Mouse (Mus musculus) forebrain, embryonic 13.5 days (tissue): ENCODE data around the gene Pax1. TPM values are rescaled to one million over a fixed set of nuclear protein-coding genes. Genes with fewer than 3 reads are reported as not detected.

Experiments
- ATAC-seq: fragments of 200-750 bp; cut with Nextera tagmentation; 2 replicates; pipeline ENCODE4 v1.8.0; 2017
- H3K27ac ChIP-seq: fragments of 300-500 bp; sonication (generic); 2 replicates; pipeline ENCODE4 v1.5.1; 2015; ENCODE audit warnings: inconsistent platforms, mild to moderate bottlenecking, moderate library complexity
- H3K27me3 ChIP-seq: fragments of 300-500 bp; sonication (generic); 2 replicates; pipeline ENCODE4 v1.6.1; 2015; ENCODE audit warnings: mild to moderate bottlenecking, inconsistent platforms
- H3K36me3 ChIP-seq: fragments of 300-500 bp; sonication (generic); 2 replicates; pipeline ENCODE4 v1.6.1; 2015; ENCODE audit warnings: mild to moderate bottlenecking, inconsistent platforms; ENCODE audit not compliant: poor library complexity, severe bottlenecking
- H3K4me1 ChIP-seq: fragments of 300-500 bp; sonication (generic); 2 replicates; pipeline ENCODE4 v1.6.1; 2015; ENCODE audit warnings: inconsistent platforms
- H3K4me2 ChIP-seq: fragments of 300-500 bp; sonication (generic); 2 replicates; pipeline ENCODE4 v1.6.1; 2015; ENCODE audit warnings: inconsistent platforms, mild to moderate bottlenecking, moderate library complexity
- H3K4me3 ChIP-seq: fragments of 300-500 bp; sonication (generic); 2 replicates; pipeline ENCODE4 v1.5.1; 2015; ENCODE audit warnings: mild to moderate bottlenecking, inconsistent platforms
- H3K9ac ChIP-seq: fragments of 300-500 bp; sonication (generic); 2 replicates; pipeline ENCODE4 v1.6.1; 2015; ENCODE audit warnings: mild to moderate bottlenecking, inconsistent platforms
- H3K9me3 ChIP-seq: fragments of 300-500 bp; sonication (generic); replicated peaks from 2 replicates; pipeline ENCODE4 v1.6.1; 2016; ENCODE audit warnings: inconsistent platforms
- WGBS: fragments of 180-500 bp; shearing (Covaris S2); methylation state at CpG from one replicate; pipeline ENCODE4 v1.1.7; 2015; 5-methylcytosine and 5-hydroxymethylcytosine counted together
- polyA plus RNA-seq: library from polyadenylated mRNA; unstranded; fragments of >200 nt; fragmentation: Nextera tagmentation; extraction: Ambion mirVana; gene quantifications from 2 replicates; pipeline ENCODE4 v1.2.1, GENCODE M21; 2015

The Pax1 gene
- polyA plus RNA-seq, 1 experiment from 2014 or later, result not detected

- Histone ChIP-seq H3K27me3 (peaks cover 94% of the 10 kb centered on the region), H3K9me3 (no peaks in the 10 kb centered on the region), H3K9ac (no peak overlapping the region), H3K4me1 (peaks cover 12% of the 10 kb centered on the region), H3K27ac (no peak overlapping the region), H3K4me2 (peak overlapping the region; percentile 51), H3K36me3 (no peaks in the 10 kb centered on the region), H3K4me3 (peak overlapping the region; percentile 27)
- peak; percentile 57 for ATAC-seq
- WGBS, result under 1% methylated on average over 44 of the region's 80 CpGs
Observed at GRCm38 (mm10) chr2:147364982-147365907, 3.5 kb downstream of the Pax1 start.

GRCm38 (mm10) chr2:147365908-147366630 is 4.3 kb downstream of the Pax1 start:
- Histone ChIP-seq H3K9me3 (no peaks in the 10 kb centered on the region), H3K4me1 (peaks cover 12% of the 10 kb centered on the region), H3K4me3 (no peak overlapping the region), H3K27me3 (peaks cover 94% of the 10 kb centered on the region), H3K9ac (no peak overlapping the region), H3K36me3 (no peaks in the 10 kb centered on the region), H3K27ac (no peak overlapping the region), H3K4me2 (no peak overlapping the region)
- 1% methylated on average over 36 of the region's 36 CpGs for WGBS
- ATAC-seq, result no peak

- WGBS, result 2% methylated on average over 12 of the region's 12 CpGs
- no peak overlapping the region for H3K4me3 ChIP-seq
- H3K27me3 ChIP-seq, result peaks cover 93% of the 10 kb centered on the region
Observed at GRCm38 (mm10) chr2:147367246-147367820, 5.6 kb downstream of the Pax1 start.

GRCm38 (mm10) chr2:147367911-147368591 is 6.3 kb downstream of the Pax1 start:
- Histone ChIP-seq H3K27me3 (peaks cover 93% of the 10 kb centered on the region), H3K4me1 (peaks cover 12% of the 10 kb centered on the region), H3K9me3 (no peaks in the 10 kb centered on the region), H3K27ac (no peak overlapping the region), H3K36me3 (no peaks in the 10 kb centered on the region), H3K4me2 (no peak overlapping the region), H3K9ac (no peak overlapping the region), H3K4me3 (no peak overlapping the region)
- ATAC-seq, result no peak
- WGBS, result 2% methylated on average over 32 of the region's 32 CpGs

More at GRCm38 (mm10) chr2:147367246-147367820, 5.6 kb downstream of the Pax1 start:
- no peaks in the 10 kb centered on the region for H3K36me3 ChIP-seq
- no peak for ATAC-seq
- H3K4me2 ChIP-seq, result no peak overlapping the region
- no peak overlapping the region for H3K27ac ChIP-seq
- H3K9me3 ChIP-seq, result no peaks in the 10 kb centered on the region
- no peak overlapping the region for H3K9ac ChIP-seq
- peaks cover 12% of the 10 kb centered on the region for H3K4me1 ChIP-seq

GRCm38 (mm10) chr2:147369561-147369960 is 7.8 kb downstream of the Pax1 start:
- WGBS, result 3% methylated on average over 9 of the region's 9 CpGs
- Histone ChIP-seq H3K9ac (no peak overlapping the region), H3K27ac (no peak overlapping the region), H3K36me3 (no peaks in the 10 kb centered on the region), H3K4me2 (no peak overlapping the region), H3K9me3 (no peaks in the 10 kb centered on the region), H3K27me3 (peaks cover 93% of the 10 kb centered on the region), H3K4me3 (no peak overlapping the region), H3K4me1 (peaks cover 12% of the 10 kb centered on the region)
- no peak for ATAC-seq

- Histone ChIP-seq H3K4me3 (no peak overlapping the region), H3K27ac (no peak overlapping the region), H3K4me1 (peaks cover 7% of the 10 kb centered on the region), H3K9me3 (no peaks in the 10 kb centered on the region), H3K9ac (no peak overlapping the region), H3K36me3 (no peaks in the 10 kb centered on the region), H3K4me2 (no peak overlapping the region), H3K27me3 (peaks cover 93% of the 10 kb centered on the region)
- WGBS, result 16% methylated on average over 5 of the region's 5 CpGs
- ATAC-seq, result no peak
Observed at GRCm38 (mm10) chr2:147370091-147370490, 8.4 kb downstream of the Pax1 start.

- Histone ChIP-seq H3K36me3 (no peaks in the 10 kb centered on the region), H3K4me1 (0 out of 2 replicates have a peak, but pooled peaks cover 3% of the 10 kb centered on the region), H3K4me3 (no peak overlapping the region), H3K9ac (no peak overlapping the region), H3K27me3 (peaks cover 93% of the 10 kb centered on the region), H3K9me3 (no peaks in the 10 kb centered on the region), H3K4me2 (no peak overlapping the region), H3K27ac (no peak overlapping the region)
- no peak for ATAC-seq
Observed at GRCm38 (mm10) chr2:147371289-147371688, 9.6 kb downstream of the Pax1 start.

- H3K4me3 ChIP-seq, result no peak overlapping the region
- H3K4me2 ChIP-seq, result no peak overlapping the region
- H3K9ac ChIP-seq, result no peak overlapping the region
- WGBS, result 2% methylated on average over 4 of the region's 4 CpGs
- no peak overlapping the region for H3K27ac ChIP-seq
- H3K9me3 ChIP-seq, result no peaks in the 10 kb centered on the region
- no peaks in the 10 kb centered on the region for H3K36me3 ChIP-seq
- 0 out of 2 replicates have a peak, but pooled peaks cover 3% of the 10 kb centered on the region for H3K4me1 ChIP-seq
- no peak for ATAC-seq
- peaks cover 93% of the 10 kb centered on the region for H3K27me3 ChIP-seq
Observed at GRCm38 (mm10) chr2:147371840-147372239, 10.1 kb downstream of the Pax1 start.

- no peaks in the 10 kb centered on the region for H3K36me3 ChIP-seq
- under 1% methylated on average over 28 of the region's 28 CpGs for WGBS
- no peak overlapping the region for H3K27ac ChIP-seq
- peak; percentile 42 for ATAC-seq
- no peak overlapping the region for H3K4me2 ChIP-seq
- peaks cover 93% of the 10 kb centered on the region for H3K27me3 ChIP-seq
- no peaks in the 10 kb centered on the region for H3K9me3 ChIP-seq
- no peak overlapping the region for H3K4me3 ChIP-seq
- no peak overlapping the region for H3K9ac ChIP-seq
- H3K4me1 ChIP-seq, result 0 out of 2 replicates have a peak, but pooled peaks cover 3% of the 10 kb centered on the region
Observed at GRCm38 (mm10) chr2:147372947-147373666, 11.4 kb downstream of the Pax1 start.

GRCm38 (mm10) chr2:147373667-147374007 is 11.9 kb downstream of the Pax1 start:
- H3K36me3 ChIP-seq, result no peaks in the 10 kb centered on the region
- ATAC-seq, result no peak
- no peak overlapping the region for H3K4me2 ChIP-seq
- peaks cover 93% of the 10 kb centered on the region for H3K27me3 ChIP-seq
- under 1% methylated on average over 19 of the region's 19 CpGs for WGBS
- H3K4me1 ChIP-seq, result no peaks in the 10 kb centered on the region
- H3K27ac ChIP-seq, result no peak overlapping the region
- no peak overlapping the region for H3K4me3 ChIP-seq
- no peak overlapping the region for H3K9ac ChIP-seq
- no peaks in the 10 kb centered on the region for H3K9me3 ChIP-seq

GRCm38 (mm10) chr2:147374245-147374644 is 12.5 kb downstream of the Pax1 start:
- H3K27ac ChIP-seq, result no peak overlapping the region
- peaks cover 94% of the 10 kb centered on the region for H3K27me3 ChIP-seq
- no peak for ATAC-seq
- H3K9ac ChIP-seq, result no peak overlapping the region
- H3K4me1 ChIP-seq, result no peaks in the 10 kb centered on the region
- H3K36me3 ChIP-seq, result no peaks in the 10 kb centered on the region
- no peak overlapping the region for H3K4me3 ChIP-seq
- no peak overlapping the region for H3K4me2 ChIP-seq
- WGBS, result 1% methylated on average over 4 of the region's 4 CpGs
- H3K9me3 ChIP-seq, result no peaks in the 10 kb centered on the region
